ENCODE assay signal across 8 mouse cellular contexts in the genomic region with DNA sequence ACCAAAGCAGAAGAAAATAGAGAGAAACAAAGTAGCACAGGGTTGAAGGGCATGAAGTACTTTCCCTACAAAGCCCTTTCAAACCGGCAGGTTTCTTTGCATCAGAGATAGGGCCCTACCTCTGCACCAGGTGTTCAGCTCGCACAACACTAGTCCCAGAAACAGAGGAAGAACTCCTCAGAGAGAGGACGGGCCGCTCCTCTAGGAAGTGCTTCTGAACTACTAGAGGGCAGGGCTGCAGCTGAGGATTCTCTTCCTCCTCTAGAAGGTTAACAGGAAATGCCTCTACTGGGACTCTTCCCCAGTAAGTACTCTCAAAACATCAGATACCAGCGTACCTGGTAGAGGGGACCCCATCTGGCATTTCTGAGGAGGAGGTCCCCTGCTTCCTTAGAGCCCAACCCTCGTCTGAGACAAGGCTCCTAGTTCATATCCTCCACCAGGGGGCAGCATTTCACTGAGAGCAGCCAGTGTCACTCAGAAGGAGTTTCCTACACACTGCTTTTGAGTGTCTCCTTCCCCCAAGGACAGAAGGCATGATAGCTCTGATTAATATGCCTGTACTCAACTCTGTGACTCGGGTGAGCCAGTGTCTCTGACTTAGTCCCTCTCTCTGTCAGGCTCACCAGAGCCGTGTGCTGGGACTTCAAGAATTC.
DNase-seq lines count a peak whose midpoint lies in the region; ATAC-seq lines count a peak whose summit lies in the region.

No protein-coding gene starts in this region.

- no peaks in the 10 kb centered on the region for H3K27me3 ChIP-seq in midbrain, embryonic 11.5 days (ENCODE audit: control insufficient read depth, insufficient read depth, low read length)
- no peaks in the 10 kb centered on the region; the same call in 1 of the 2 replicates for H3K27me3 ChIP-seq in splenic B cell, adult 2 months (ENCODE audit: control insufficient read depth, insufficient read depth, low read length, poor library complexity, severe bottlenecking)

- no peaks in the 10 kb centered on the region for H3K9me3 ChIP-seq in midbrain, embryonic 11.5 days (ENCODE audit: control insufficient read depth, low read length)

- H3K36me3 ChIP-seq in midbrain, embryonic 11.5 days (ENCODE audit: control insufficient read depth, insufficient read depth, low read length), result peaks cover 9% of the 10 kb centered on the region; the same call in 1 of the 2 replicates
- no peaks in the 10 kb centered on the region for H3K36me3 ChIP-seq in splenic B cell, adult 2 months (ENCODE audit: control insufficient read depth, insufficient read depth, low read length, poor library complexity, severe bottlenecking)

- H3K4me1 ChIP-seq in midbrain, embryonic 11.5 days (ENCODE audit: control insufficient read depth, insufficient read depth, low read length), result no peaks in the 10 kb centered on the region

- no peak overlapping the region for H3K4me3 ChIP-seq in midbrain, embryonic 11.5 days (ENCODE audit: low read depth, low read length)

- no peak overlapping the region for H3K4me2 ChIP-seq in midbrain, embryonic 11.5 days

- ATAC-seq in activated CD4-positive, CD25-positive, alpha-beta regulatory T cell, adult 4 months, result peak; percentile 52
- peak; percentile 56 to 61; a peak in 3 of 4 replicates for ATAC-seq in hematopoietic stem cell, adult 5-6 weeks (replicated peaks in 1 of 2; ENCODE audit: insufficient read depth in 1 of 2, low FRiP score in 2 of 2, low TSS enrichment in 1 of 2, low read depth in 1 of 2, poor library complexity in 2 of 2, severe bottlenecking in 2 of 2)
- peak; percentile 62; the same call in 1 of the 2 replicates for ATAC-seq in midbrain, embryonic 11.5 days (ENCODE audit: low FRiP score)

- no peak overlapping the region for H3K9ac ChIP-seq in midbrain, embryonic 11.5 days (ENCODE audit: low read length)

- H3K27ac ChIP-seq in midbrain, embryonic 11.5 days (ENCODE audit: low read depth, low read length), result 0 out of 2 replicates have a peak overlapping the region, but pooled peaks have one; percentile 12

- DNase-seq in gastrocnemius, adult 18-20 months (ENCODE audit: low spot score), result peak; percentile 54
- DNase-seq in gastrocnemius, postnatal 25 days, result no peak
- peak; percentile 74 for DNase-seq in embryo, embryonic 9.5 days (ENCODE audit: extremely low spot score)
- peak; percentile 20 to 26 for DNase-seq in layer of hippocampus, postnatal 36 days
- peak; percentile 92 for DNase-seq in midbrain, embryonic 11.5 days (ENCODE audit: low spot score, missing footprints)
- peak; percentile 68 for DNase-seq in splenic B cell, adult 2 months (ENCODE audit: low read depth, low spot score)

- 50% methylated on average over 8 of the region's 8 CpGs for WGBS in midbrain, embryonic 11.5 days
